Mouse (Mus musculus): ENCODE results near the gene Bbs10. TPM values are rescaled to one million over a fixed set of nuclear protein-coding genes. Genes with fewer than 3 reads are reported as not detected.

The Bbs10 gene
- total and polyA plus RNA-seq, 3 experiments: 0.15 to 0.42 TPM; not detected in 1

- no peaks in the 10 kb centered on the region for H3K36me3 ChIP-seq (ENCODE audit: control insufficient read depth in 1 of 2, insufficient read depth in 2 of 2, low read length in 2 of 2)
- H3K27ac ChIP-seq (ENCODE audit: control insufficient read depth, low read depth, low read length): no peak overlapping the region
- no peak overlapping the region for H3K4me3 ChIP-seq (ENCODE audit: control insufficient read depth in 1 of 2, insufficient read depth in 1 of 2, low read depth in 2 of 2, low read length in 2 of 2)
- H3K9ac ChIP-seq (ENCODE audit: control insufficient read depth, low read depth, low read length, poor library complexity, severe bottlenecking): no peak overlapping the region
- H3K4me1 ChIP-seq (ENCODE audit: control insufficient read depth in 1 of 2, insufficient read depth in 2 of 2, low read length in 2 of 2): no peaks in the 10 kb centered on the region
- no peaks in the 10 kb centered on the region for H3K9me3 ChIP-seq (replicated peaks; ENCODE audit: insufficient read depth, low read length)
- no peaks in the 10 kb centered on the region for H3K79me2 ChIP-seq (ENCODE audit: control insufficient read depth, insufficient read depth, low read length, poor library complexity)
- peaks cover 0 to 2% of the 10 kb centered on the region in 2 experiments; a peak in 2 of 4 replicates for H3K27me3 ChIP-seq (ENCODE audit: control insufficient read depth in 1 of 2, insufficient read depth in 2 of 2, low read length in 2 of 2)
- no peak for DNase-seq (ENCODE audit: low read depth, low spot score)
- TF ChIP-seq UBTF (IDR thresholded peaks at IDR 0.05; ENCODE audit: borderline replicate concordance, insufficient read depth, low read depth, low read length) (no peak), ZMIZ1 (IDR thresholded peaks at IDR 0.05; ENCODE audit: low read depth, low read length) (no peak), GATA1 (IDR thresholded peaks at IDR 0.05; ENCODE audit: low read depth, low read length) (no peak), RCOR1 (IDR thresholded peaks at IDR 0.05; ENCODE audit: low read depth, low read length) (no peak), USF1 (IDR thresholded peaks at IDR 0.05; ENCODE audit: low read depth, low read length) (no peak), SIN3A (IDR thresholded peaks at IDR 0.05; ENCODE audit: low read length) (no peak), POLR2AphosphoS2 (IDR thresholded peaks at IDR 0.05; ENCODE audit: low read length) (no peak), SMC3 (IDR thresholded peaks at IDR 0.05; ENCODE audit: low read depth, low read length) (no peak)
Measured at GRCm38 (mm10) chr10:111318021-111318420, 19.5 kb downstream of the Bbs10 start.

GRCm38 (mm10) chr10:111318805-111319500, 20.5 kb downstream of the Bbs10 start:
- H3K27ac ChIP-seq (ENCODE audit: control insufficient read depth, low read depth, low read length): no peak overlapping the region
- H3K4me1 ChIP-seq (ENCODE audit: control insufficient read depth in 1 of 2, insufficient read depth in 2 of 2, low read length in 2 of 2): no peaks in the 10 kb centered on the region
- H3K9me3 ChIP-seq (replicated peaks; ENCODE audit: insufficient read depth, low read length): no peaks in the 10 kb centered on the region
- no peak for TF ChIP-seq GATA1 (IDR thresholded peaks at IDR 0.05; ENCODE audit: low read depth, low read length)
- no peak for TF ChIP-seq ETS1 (IDR thresholded peaks at IDR 0.05; ENCODE audit: low read depth, low read length)
- TF ChIP-seq GABPA (IDR thresholded peaks at IDR 0.05; ENCODE audit: low read depth, low read length): no peak
- H3K36me3 ChIP-seq (ENCODE audit: control insufficient read depth in 1 of 2, insufficient read depth in 2 of 2, low read length in 2 of 2): no peaks in the 10 kb centered on the region
- H3K79me2 ChIP-seq (ENCODE audit: control insufficient read depth, insufficient read depth, low read length, poor library complexity): no peaks in the 10 kb centered on the region
- no peak overlapping the region for H3K4me3 ChIP-seq (ENCODE audit: control insufficient read depth in 1 of 2, insufficient read depth in 1 of 2, low read depth in 2 of 2, low read length in 2 of 2)
- no peak for DNase-seq (ENCODE audit: low read depth, low spot score)
- H3K27me3 ChIP-seq (ENCODE audit: control insufficient read depth in 1 of 2, insufficient read depth in 2 of 2, low read length in 2 of 2): peaks cover 0 to 2% of the 10 kb centered on the region in 2 experiments; a peak in 2 of 4 replicates
- H3K9ac ChIP-seq (ENCODE audit: control insufficient read depth, low read depth, low read length, poor library complexity, severe bottlenecking): no peak overlapping the region

- Histone ChIP-seq H3K27ac (ENCODE audit: control insufficient read depth, low read depth, low read length) (no peak overlapping the region), H3K79me2 (ENCODE audit: control insufficient read depth, insufficient read depth, low read length, poor library complexity) (no peaks in the 10 kb centered on the region), H3K9ac (ENCODE audit: control insufficient read depth, low read depth, low read length, poor library complexity, severe bottlenecking) (no peak overlapping the region), H3K36me3 (ENCODE audit: control insufficient read depth in 1 of 2, insufficient read depth in 2 of 2, low read length in 2 of 2) (no peaks in the 10 kb centered on the region), H3K4me1 (ENCODE audit: control insufficient read depth in 1 of 2, insufficient read depth in 2 of 2, low read length in 2 of 2) (no peaks in the 10 kb centered on the region), H3K9me3 (replicated peaks; ENCODE audit: insufficient read depth, low read length) (no peaks in the 10 kb centered on the region), H3K4me3 (ENCODE audit: control insufficient read depth in 1 of 2, insufficient read depth in 1 of 2, low read depth in 2 of 2, low read length in 2 of 2) (no peak overlapping the region), H3K27me3 (ENCODE audit: control insufficient read depth in 1 of 2, insufficient read depth in 2 of 2, low read length in 2 of 2) (peaks cover 0 to 2% of the 10 kb centered on the region in 2 experiments; a peak in 2 of 4 replicates)
- TF ChIP-seq ELF1 (IDR thresholded peaks at IDR 0.05; ENCODE audit: low read depth, low read length) (peak; percentile 83), SMC3 (IDR thresholded peaks at IDR 0.05; ENCODE audit: low read depth, low read length) (no peak), HCFC1 (IDR thresholded peaks at IDR 0.05; ENCODE audit: low read depth, low read length) (peak; percentile 46; the same call in 1 of the 2 replicates)
- DNase-seq (ENCODE audit: low read depth, low spot score): peak; percentile 35
Measured at GRCm38 (mm10) chr10:111320579-111320978, 22.1 kb downstream of the Bbs10 start.
